Mouse (Mus musculus): ENCODE results near the gene Rnf113a2.

DNA sequence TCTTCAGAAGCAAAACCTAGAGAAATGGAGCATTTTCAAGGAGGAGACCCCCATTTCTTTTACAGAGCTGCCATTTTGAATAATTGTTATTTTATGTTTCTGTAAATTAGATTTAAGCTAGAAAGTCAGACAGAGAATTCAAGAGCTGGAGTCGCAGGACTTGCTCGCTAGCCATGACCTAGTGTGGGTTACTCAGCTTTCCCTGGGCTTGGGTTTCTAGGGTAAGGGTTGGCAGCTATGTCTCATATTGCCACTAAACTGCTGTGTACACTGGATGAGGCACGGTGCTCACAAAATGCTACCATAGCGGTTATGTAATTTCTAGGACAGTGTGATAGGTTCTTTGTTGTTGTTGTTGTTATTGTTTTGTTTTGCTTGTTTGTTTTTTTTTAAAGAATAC is 24.3 kb upstream of the Rnf113a2 start:
- TF ChIP-seq POLR2A (IDR thresholded peaks at IDR 0.05; ENCODE audit: borderline replicate concordance, low read depth, low read length): no peak
- no peak for TF ChIP-seq CTCF (IDR thresholded peaks at IDR 0.05; ENCODE audit: low read depth, low read length)
